Mouse (Mus musculus): Measurements from ENCODE around the gene Erv3. TPM values are rescaled to one million over a fixed set of nuclear protein-coding genes. Genes with fewer than 3 reads are reported as not detected.

Gene Erv3
- polyA plus RNA-seq, 1 experiment from 2014 or later = not detected

- H3K9me3 ChIP-seq (replicated peaks) = no peaks in the 10 kb centered on the region
- no peak overlapping the region for H3K4me3 ChIP-seq (replicated peaks)
- no peak overlapping the region for H3K9ac ChIP-seq
- no peaks in the 10 kb centered on the region for H3K36me3 ChIP-seq (replicated peaks)
- ATAC-seq (ENCODE audit: insufficient read depth) = no peak
- H3K27me3 ChIP-seq = no peaks in the 10 kb centered on the region
- peak overlapping the region; percentile 69 for H3K27ac ChIP-seq (replicated peaks)
- WGBS (ENCODE audit: insufficient replicate concordance) = 49% methylated on average over 3 of the region's 3 CpGs
- no peak overlapping the region for H3K4me2 ChIP-seq
- peaks cover 72% of the 10 kb centered on the region for H3K4me1 ChIP-seq (replicated peaks)
Measured at GRCm38 (mm10) chr2:131822492-131822891, 37.1 kb downstream of the Erv3 start.

- ATAC-seq (ENCODE audit: insufficient read depth) = no peak
- no peak overlapping the region for H3K4me2 ChIP-seq
- no peak overlapping the region for H3K4me3 ChIP-seq (replicated peaks)
- H3K36me3 ChIP-seq (replicated peaks) = no peaks in the 10 kb centered on the region
- 61% methylated on average over 3 of the region's 3 CpGs for WGBS (ENCODE audit: insufficient replicate concordance)
- H3K27me3 ChIP-seq = no peaks in the 10 kb centered on the region
- H3K27ac ChIP-seq (replicated peaks) = peak overlapping the region; percentile 69
- H3K9ac ChIP-seq = no peak overlapping the region
- H3K4me1 ChIP-seq (replicated peaks) = peaks cover 64% of the 10 kb centered on the region
- H3K9me3 ChIP-seq (replicated peaks) = no peaks in the 10 kb centered on the region
Measured at GRCm38 (mm10) chr2:131821708-131821990, 37.9 kb downstream of the Erv3 start.

DNA sequence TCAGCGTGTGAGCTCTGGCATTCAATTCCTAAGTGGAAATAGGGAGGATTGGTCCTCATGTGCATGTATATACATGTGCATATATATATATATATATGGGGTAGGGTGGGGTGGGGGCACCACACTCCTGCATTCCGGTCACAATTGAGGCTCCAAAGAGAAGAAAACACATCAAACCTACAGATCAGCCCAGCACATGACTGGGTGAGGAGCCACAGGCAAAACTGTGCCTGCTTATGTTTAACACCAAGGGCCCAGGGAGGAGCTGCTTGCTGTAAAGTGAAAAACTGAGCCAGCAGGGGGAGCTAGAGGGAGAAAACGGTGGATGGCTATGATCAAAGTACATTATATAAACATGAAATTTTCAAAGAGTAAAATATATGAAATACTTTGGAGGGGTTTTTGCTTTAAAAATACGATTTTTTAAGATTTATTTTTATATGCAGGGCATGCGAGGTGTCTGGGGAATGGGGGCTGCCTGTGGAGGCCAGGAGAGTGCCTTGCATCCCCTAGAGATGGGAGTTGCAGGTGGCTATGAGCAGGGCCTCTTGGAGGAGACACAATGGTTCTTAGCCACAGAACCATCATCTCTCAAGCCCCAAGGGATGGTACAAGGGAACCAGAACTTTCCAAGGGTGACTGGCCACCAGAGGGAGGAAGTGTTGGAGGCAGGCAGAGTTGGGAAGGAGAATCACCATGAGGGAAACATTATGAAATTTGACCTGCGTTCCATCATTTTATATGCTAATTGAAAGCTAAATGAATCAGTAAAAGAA lies 38.4 kb downstream of the Erv3 start:
- Histone ChIP-seq H3K9ac (peak overlapping the region; percentile 9; the same call in 1 of the 2 replicates), H3K4me3 (replicated peaks) (no peak overlapping the region), H3K4me1 (replicated peaks) (peaks cover 59% of the 10 kb centered on the region), H3K27me3 (no peaks in the 10 kb centered on the region), H3K27ac (replicated peaks) (peak overlapping the region; percentile 69), H3K9me3 (replicated peaks) (no peaks in the 10 kb centered on the region), H3K4me2 (peak overlapping the region; percentile 58), H3K36me3 (replicated peaks) (no peaks in the 10 kb centered on the region)
- no peak for ATAC-seq (ENCODE audit: insufficient read depth)
- 21% methylated on average over 6 of the region's 6 CpGs for WGBS (ENCODE audit: insufficient replicate concordance)

DNA sequence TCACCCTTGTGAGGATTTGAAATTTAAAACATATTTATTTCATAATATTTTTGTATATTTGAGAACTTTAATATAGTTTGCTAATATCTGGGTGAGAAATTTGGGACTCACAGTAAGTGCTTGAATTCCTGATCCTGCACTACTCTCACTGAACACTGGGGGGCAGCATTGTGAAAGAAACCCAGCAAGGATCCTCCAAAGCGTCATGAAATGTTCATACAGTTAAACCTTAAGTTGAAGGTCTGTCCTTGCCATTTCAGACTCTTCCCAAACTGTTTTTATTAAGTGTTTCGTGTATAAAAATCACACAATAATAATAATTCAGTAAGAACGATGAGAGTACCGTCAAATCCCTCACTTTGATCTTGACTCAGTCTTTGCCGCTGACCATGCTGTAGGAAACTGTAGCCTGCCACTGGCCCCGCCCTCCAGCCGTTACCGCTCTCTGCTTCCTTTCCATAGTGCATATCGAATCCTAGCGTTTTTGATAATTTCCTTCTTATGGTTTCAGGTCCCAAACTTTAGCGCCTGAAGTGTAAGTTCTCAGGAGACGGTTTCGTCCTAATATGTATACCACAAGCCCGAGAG lies 39.4 kb downstream of the Erv3 start:
- Histone ChIP-seq H3K36me3 (replicated peaks) (no peaks in the 10 kb centered on the region), H3K9ac (peak overlapping the region; percentile 9; the same call in 1 of the 2 replicates), H3K4me3 (replicated peaks) (peak overlapping the region; percentile 17), H3K9me3 (replicated peaks) (no peaks in the 10 kb centered on the region), H3K27ac (replicated peaks) (peak overlapping the region; percentile 69), H3K4me1 (replicated peaks) (peaks cover 49% of the 10 kb centered on the region), H3K4me2 (peak overlapping the region; percentile 58), H3K27me3 (no peaks in the 10 kb centered on the region)
- WGBS (ENCODE audit: insufficient replicate concordance) = 13% methylated on average over 14 of the region's 14 CpGs
- peak; percentile 60 for ATAC-seq (ENCODE audit: insufficient read depth)

DNA sequence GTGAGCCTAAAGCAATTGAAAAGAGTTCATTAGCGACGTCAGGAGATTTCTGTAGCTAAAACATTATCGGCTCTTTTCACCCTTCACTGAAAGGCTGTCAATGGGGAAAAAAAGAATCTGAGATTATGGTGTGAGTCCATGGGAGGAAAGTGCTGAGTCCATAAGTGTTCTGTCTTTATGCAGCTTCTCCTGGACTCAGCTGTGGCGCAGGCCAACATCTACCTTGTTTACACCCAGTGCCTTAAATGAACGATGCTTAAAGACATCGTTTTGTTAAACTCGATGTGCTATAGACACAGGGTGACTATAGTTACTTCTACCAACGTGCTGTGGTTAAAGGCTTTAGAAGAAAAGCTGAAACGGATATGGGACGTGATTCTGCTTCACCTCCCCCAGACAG lies 45.2 kb downstream of the Erv3 start:
- Histone ChIP-seq H3K9ac (no peak overlapping the region), H3K4me1 (replicated peaks) (no peaks in the 10 kb centered on the region), H3K9me3 (replicated peaks) (no peaks in the 10 kb centered on the region), H3K4me2 (no peak overlapping the region), H3K4me3 (replicated peaks) (no peak overlapping the region), H3K27me3 (peaks cover 5% of the 10 kb centered on the region; the same call in 1 of the 2 replicates), H3K36me3 (replicated peaks) (no peaks in the 10 kb centered on the region), H3K27ac (replicated peaks) (no peak overlapping the region)
- WGBS (ENCODE audit: insufficient replicate concordance) = 65% methylated on average over 10 of the region's 10 CpGs
- no peak for ATAC-seq (ENCODE audit: insufficient read depth)

DNA sequence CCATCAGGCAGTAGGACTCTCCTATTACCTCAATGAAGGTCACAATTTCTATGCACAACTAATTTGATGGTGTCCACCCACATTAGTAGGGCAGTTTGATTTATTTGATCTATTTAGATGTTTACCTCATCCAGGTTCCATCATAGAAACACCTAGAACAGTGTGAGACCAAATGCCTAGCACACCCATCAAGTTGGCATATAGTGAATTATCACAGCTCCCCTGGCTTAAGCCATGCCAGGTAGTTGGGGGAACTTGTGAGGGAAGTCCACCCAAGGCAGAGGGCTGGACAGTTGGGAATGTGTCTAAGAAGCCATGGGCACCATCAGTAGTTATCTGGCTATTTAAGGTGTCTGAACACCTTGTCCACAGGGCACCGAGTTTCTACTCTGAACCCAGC lies 46.1 kb downstream of the Erv3 start:
- no peaks in the 10 kb centered on the region for H3K36me3 ChIP-seq (replicated peaks)
- H3K27ac ChIP-seq (replicated peaks) = no peak overlapping the region
- H3K4me3 ChIP-seq (replicated peaks) = no peak overlapping the region
- H3K9me3 ChIP-seq (replicated peaks) = no peaks in the 10 kb centered on the region
- H3K4me1 ChIP-seq (replicated peaks) = no peaks in the 10 kb centered on the region
- H3K4me2 ChIP-seq = no peak overlapping the region
- 41% methylated on average over 1 of the region's 1 CpGs for WGBS (ENCODE audit: insufficient replicate concordance)
- H3K27me3 ChIP-seq = peaks cover 9% of the 10 kb centered on the region
- no peak for ATAC-seq (ENCODE audit: insufficient read depth)
- no peak overlapping the region for H3K9ac ChIP-seq

- 14% methylated on average over 23 of the region's 23 CpGs for WGBS (ENCODE audit: insufficient replicate concordance)
- H3K9ac ChIP-seq = no peak overlapping the region
- H3K4me2 ChIP-seq = no peak overlapping the region
- H3K27ac ChIP-seq (replicated peaks) = no peak overlapping the region
- peaks cover 9% of the 10 kb centered on the region for H3K27me3 ChIP-seq
- ATAC-seq (ENCODE audit: insufficient read depth) = no peak
- H3K4me3 ChIP-seq (replicated peaks) = no peak overlapping the region
- no peaks in the 10 kb centered on the region for H3K9me3 ChIP-seq (replicated peaks)
- H3K4me1 ChIP-seq (replicated peaks) = no peaks in the 10 kb centered on the region
- H3K36me3 ChIP-seq (replicated peaks) = no peaks in the 10 kb centered on the region
Measured at GRCm38 (mm10) chr2:131812480-131813137, 46.9 kb downstream of the Erv3 start.

DNA sequence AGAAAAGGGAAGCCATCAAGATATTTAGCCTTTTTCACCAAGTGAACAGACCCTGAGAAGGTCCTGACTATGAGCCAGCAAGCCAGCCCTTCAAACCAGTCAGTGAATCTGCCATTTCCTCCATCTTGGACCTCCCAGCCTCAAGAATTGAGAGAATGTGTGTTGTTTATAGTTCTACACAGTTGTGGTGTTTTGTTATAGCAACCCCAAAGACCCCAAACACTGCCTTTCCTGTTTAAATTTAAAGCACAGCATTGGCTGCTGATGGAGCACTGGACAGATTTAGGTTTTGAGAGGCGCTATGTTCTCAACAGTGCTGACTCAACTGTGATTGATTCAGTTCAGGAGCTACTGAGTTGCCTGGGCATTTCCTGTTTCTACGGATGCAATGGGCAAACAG lies 47.9 kb downstream of the Erv3 start:
- no peak for ATAC-seq (ENCODE audit: insufficient read depth)
- no peaks in the 10 kb centered on the region for H3K36me3 ChIP-seq (replicated peaks)
- no peaks in the 10 kb centered on the region for H3K4me1 ChIP-seq (replicated peaks)
- no peak overlapping the region for H3K4me2 ChIP-seq
- no peak overlapping the region for H3K9ac ChIP-seq
- WGBS (ENCODE audit: insufficient replicate concordance) = 49% methylated on average over 2 of the region's 2 CpGs
- H3K4me3 ChIP-seq (replicated peaks) = no peak overlapping the region
- peaks cover 9% of the 10 kb centered on the region for H3K27me3 ChIP-seq
- H3K9me3 ChIP-seq (replicated peaks) = no peaks in the 10 kb centered on the region
- H3K27ac ChIP-seq (replicated peaks) = no peak overlapping the region

GRCm38 (mm10) chr2:131808856-131809255 lies 50.7 kb downstream of the Erv3 start:
- H3K27me3 ChIP-seq = peaks cover 9% of the 10 kb centered on the region
- WGBS (ENCODE audit: insufficient replicate concordance) = 16% methylated on average over 7 of the region's 7 CpGs
- no peaks in the 10 kb centered on the region for H3K36me3 ChIP-seq (replicated peaks)
- no peaks in the 10 kb centered on the region for H3K9me3 ChIP-seq (replicated peaks)
- H3K4me3 ChIP-seq (replicated peaks) = no peak overlapping the region
- no peak for ATAC-seq (ENCODE audit: insufficient read depth)
- no peak overlapping the region; the same call in 1 of the 2 replicates for H3K4me2 ChIP-seq
- H3K4me1 ChIP-seq (replicated peaks) = no peaks in the 10 kb centered on the region
- no peak overlapping the region for H3K27ac ChIP-seq (replicated peaks)
- H3K9ac ChIP-seq = no peak overlapping the region

DNA sequence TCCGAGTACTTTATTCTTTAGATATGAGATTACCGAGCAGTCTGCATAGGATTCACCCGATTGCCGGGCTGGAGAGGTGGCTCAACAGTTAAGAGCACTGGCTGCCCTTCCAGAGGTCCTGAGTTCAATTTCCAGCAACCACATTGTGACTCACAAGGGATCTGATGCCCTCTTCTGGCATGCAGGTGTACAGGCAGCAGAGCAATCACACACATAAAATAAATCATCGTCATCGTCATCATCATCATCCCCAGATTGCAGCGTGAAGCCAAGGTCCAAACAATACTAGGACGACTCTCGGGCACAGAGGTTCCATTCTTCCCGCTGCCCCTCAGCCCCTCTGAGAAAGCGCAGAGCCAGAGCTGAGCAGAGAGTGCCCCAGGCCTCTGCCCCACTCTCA lies 51.9 kb downstream of the Erv3 start:
- Histone ChIP-seq H3K4me3 (replicated peaks) (no peak overlapping the region), H3K4me2 (no peak overlapping the region), H3K27me3 (peaks cover 4% of the 10 kb centered on the region; the same call in 1 of the 2 replicates), H3K9ac (no peak overlapping the region), H3K27ac (replicated peaks) (no peak overlapping the region), H3K36me3 (replicated peaks) (no peaks in the 10 kb centered on the region), H3K9me3 (replicated peaks) (no peaks in the 10 kb centered on the region), H3K4me1 (replicated peaks) (no peaks in the 10 kb centered on the region)
- no peak for ATAC-seq (ENCODE audit: insufficient read depth)
- 61% methylated on average over 11 of the region's 11 CpGs for WGBS (ENCODE audit: insufficient replicate concordance)

DNA sequence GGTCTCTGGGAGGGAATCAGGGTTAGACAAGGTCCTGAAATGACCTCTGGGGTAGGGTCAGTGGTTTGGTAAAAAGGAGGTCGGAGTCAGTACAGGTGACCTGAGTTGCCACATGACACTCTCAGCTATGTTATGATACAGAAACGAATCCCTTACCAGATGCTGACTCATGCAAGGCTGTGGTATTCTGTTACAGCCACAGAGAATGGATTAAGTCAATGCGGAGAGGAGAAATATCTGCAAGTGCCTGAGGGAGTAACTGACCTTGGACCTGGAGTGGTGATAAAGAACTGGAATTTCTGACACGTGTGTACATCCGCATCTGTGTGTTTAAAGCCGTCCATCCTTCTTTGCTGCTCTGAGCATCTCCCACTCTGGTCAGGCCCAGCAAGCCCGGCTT lies 52.7 kb downstream of the Erv3 start:
- 49% methylated on average over 7 of the region's 7 CpGs for WGBS (ENCODE audit: insufficient replicate concordance)
- H3K4me2 ChIP-seq = no peak overlapping the region

More for the DNA sequence above, 52.7 kb downstream of the Erv3 start:
- no peak for ATAC-seq (ENCODE audit: insufficient read depth)
- Histone ChIP-seq H3K4me3 (replicated peaks) (no peak overlapping the region), H3K36me3 (replicated peaks) (no peaks in the 10 kb centered on the region), H3K4me1 (replicated peaks) (no peaks in the 10 kb centered on the region), H3K27ac (replicated peaks) (no peak overlapping the region), H3K27me3 (peaks cover 4% of the 10 kb centered on the region; the same call in 1 of the 2 replicates), H3K9ac (no peak overlapping the region), H3K9me3 (replicated peaks) (no peaks in the 10 kb centered on the region)
